Mouse (Mus musculus) thymus, adult 2 months (tissue): ENCODE data around the gene Hnrnpa1. TPM values are rescaled to one million over a fixed set of nuclear protein-coding genes. Genes with fewer than 3 reads are reported as not detected.

Experiments used
- DNase-seq: peaks from one replicate; pipeline ENCODE4 v3.0.0; 2021
- H3K27ac ChIP-seq: fragments of 200-500 bp; 2 replicates; pipeline ENCODE4 v1.5.1; 2012; ENCODE audit warnings: low read length, control low read depth; ENCODE audit not compliant: control insufficient read depth, insufficient read depth
- H3K27me3 ChIP-seq: fragments of 200-500 bp; 2 replicates; pipeline ENCODE4 v1.6.1; 2012; ENCODE audit warnings: mild to moderate bottlenecking, low read length, moderate library complexity, mixed read lengths; ENCODE audit not compliant: control insufficient read depth, insufficient read depth
- H3K36me3 ChIP-seq: fragments of 200-500 bp; 2 replicates; pipeline ENCODE4 v1.6.1; 2012; ENCODE audit warnings: mild to moderate bottlenecking, low read length, moderate library complexity; ENCODE audit not compliant: control insufficient read depth, insufficient read depth
- H3K4me1 ChIP-seq: fragments of 200-500 bp; replicated peaks from 2 replicates; pipeline ENCODE4 v1.6.1; 2012; ENCODE audit warnings: low read length; ENCODE audit not compliant: control insufficient read depth, insufficient read depth
- H3K4me3 ChIP-seq: fragments of 200-500 bp; 2 replicates; pipeline ENCODE4 v1.5.1; 2012; ENCODE audit warnings: mild to moderate bottlenecking, low read length, control low read depth, moderate library complexity; ENCODE audit not compliant: control insufficient read depth, insufficient read depth
- CTCF ChIP-seq: fragments of 200-500 bp; IDR thresholded peaks from 2 replicates; pipeline ENCODE4 v1.5.1; 2012; ENCODE audit warnings: mild to moderate bottlenecking, control low read depth, low read length, moderate library complexity, borderline replicate concordance; ENCODE audit not compliant: control insufficient read depth, poor library complexity, insufficient read depth; ENCODE audit errors: extremely low read depth
- POLR2A ChIP-seq: fragments of 200-500 bp; IDR thresholded peaks from 2 replicates; pipeline ENCODE4 v1.6.1; 2012; ENCODE audit warnings: mild to moderate bottlenecking, low read length, control low read depth, moderate library complexity; ENCODE audit not compliant: control insufficient read depth, poor library complexity, insufficient read depth; ENCODE audit errors: extremely low read depth
- WGBS: fragments of 180-500 bp; shearing (Covaris S2); methylation state at CpG from one replicate; pipeline ENCODE4 v1.1.7; 2018; 5-methylcytosine and 5-hydroxymethylcytosine counted together
- polyA plus RNA-seq: library from polyadenylated mRNA; depleted of rRNA; stranded (reverse); fragments of >200 nt; gene quantifications from 2 replicates; pipeline ENCODE4 v1.2.3, GENCODE M21; 2012; rRNA removed

Gene Hnrnpa1
- polyA plus RNA-seq, 1 experiment = 155 TPM

DNA sequence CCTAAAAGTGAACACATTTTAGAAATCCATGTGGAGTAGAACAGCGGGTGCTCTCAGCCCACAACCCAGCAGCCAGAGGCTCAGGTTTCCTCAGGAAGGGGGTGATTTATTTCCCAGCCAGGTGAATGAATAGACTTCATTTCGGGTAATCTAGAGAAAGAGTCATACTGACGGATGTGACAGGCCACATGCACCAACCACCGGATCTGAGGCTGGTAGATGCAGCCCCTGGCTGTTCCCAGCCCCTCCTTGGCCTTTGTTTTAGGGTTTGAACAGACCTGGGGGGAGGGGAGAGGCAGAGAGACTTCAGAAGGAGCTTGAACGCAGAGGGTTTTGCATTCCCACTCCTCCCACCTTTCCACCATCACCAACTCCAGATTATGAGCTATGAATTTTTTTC, 55.6 kb downstream of the Hnrnpa1 start:
- DNase-seq = no peak
- Histone ChIP-seq H3K4me3 (no peak overlapping the region), H3K27ac (no peak overlapping the region), H3K4me1 (peaks cover 7% of the 10 kb centered on the region; the same call in 1 of the 2 replicates), H3K36me3 (peaks cover 47% of the 10 kb centered on the region), H3K27me3 (no peaks in the 10 kb centered on the region)
- no peak for TF ChIP-seq POLR2A
- TF ChIP-seq CTCF = no peak
- 9% methylated on average over 5 of the region's 5 CpGs for WGBS

Other genes starting within 250 kb of the Hnrnpa1 start
- 0.07 and 0.08 TPM in 2 replicates for gene Hoxc8, start 249.8 kb upstream of the Hnrnpa1 start, polyA plus RNA-seq
- 0.23 and 0.43 TPM in 2 replicates for gene Hoxc6, start 242.2 kb upstream of the Hnrnpa1 start, polyA plus RNA-seq
- 0.19 and 0.22 TPM in 2 replicates for gene Hoxc4, start 221.5 kb upstream of the Hnrnpa1 start, polyA plus RNA-seq
- 24.2 and 25.1 TPM in 2 replicates for gene Smug1, start 73.3 kb upstream of the Hnrnpa1 start, polyA plus RNA-seq
- 34.2 and 37.0 TPM in 2 replicates for gene Cbx5, start 616 bp upstream of the Hnrnpa1 start, polyA plus RNA-seq
- gene Nfe2, start 18.0 kb downstream of the Hnrnpa1 start, polyA plus RNA-seq = 4.9 and 7.3 TPM in 2 replicates
- 106 and 124 TPM in 2 replicates for gene Copz1, start 32.3 kb downstream of the Hnrnpa1 start, polyA plus RNA-seq
- 0.28 and 0.45 TPM in 2 replicates for gene Gpr84, start 70.2 kb downstream of the Hnrnpa1 start, polyA plus RNA-seq
- 18.6 and 20.7 TPM in 2 replicates for gene Zfp385a, start 99.7 kb downstream of the Hnrnpa1 start, polyA plus RNA-seq
- 20.2 and 20.7 TPM in 2 replicates for gene Itga5, start 126.3 kb downstream of the Hnrnpa1 start, polyA plus RNA-seq
- gene Gtsf1, start 190.0 kb downstream of the Hnrnpa1 start, polyA plus RNA-seq = not detected in 2 replicates
- gene Gtsf2, start 208.0 kb downstream of the Hnrnpa1 start, polyA plus RNA-seq = not detected in 2 replicates
- gene Nckap1l, start 213.4 kb downstream of the Hnrnpa1 start, polyA plus RNA-seq = 100 and 101 TPM in 2 replicates